Mouse (Mus musculus) liver, adult 2 months (tissue): ENCODE measurements at regions not wholly inside any gene's neighbourhood (a gene's known extent, or its start where the extent isn't known, plus 50 kb on each side); places are given as distances from the start of the nearest gene placed in this dataset.

Source experiments
- DNase-seq: peaks from one replicate; pipeline ENCODE4 v3.0.0-alpha.2; 2011; ENCODE audit warnings: low read depth, low spot score; ENCODE audit errors: extremely low read depth
- H3K27ac ChIP-seq: fragments of 200-500 bp; replicated peaks from 2 replicates; pipeline ENCODE4 v1.5.1; 2012; ENCODE audit warnings: low read depth, mild to moderate bottlenecking, control low read depth, inconsistent platforms, low read length; ENCODE audit not compliant: insufficient read depth
- H3K27me3 ChIP-seq: fragments of 200-500 bp; 2 replicates; pipeline ENCODE4 v1.6.1; 2012; ENCODE audit warnings: mild to moderate bottlenecking, moderate library complexity, low read length, inconsistent platforms; ENCODE audit not compliant: control insufficient read depth, insufficient read depth
- H3K36me3 ChIP-seq: fragments of 200-500 bp; 2 replicates; pipeline ENCODE4 v1.6.1; 2012; ENCODE audit warnings: low read length, inconsistent platforms; ENCODE audit not compliant: control insufficient read depth, insufficient read depth
- H3K4me1 ChIP-seq: fragments of 200-500 bp; 2 replicates; pipeline ENCODE4 v1.6.1; 2011; ENCODE audit warnings: low read length; ENCODE audit not compliant: control insufficient read depth, insufficient read depth
- H3K4me3 ChIP-seq: fragments of 200-500 bp; 2 replicates; pipeline ENCODE4 v1.5.1; 2011; ENCODE audit warnings: low read depth, mild to moderate bottlenecking, control low read depth, low read length, moderate library complexity; ENCODE audit not compliant: insufficient read depth
- H3K79me2 ChIP-seq: fragments of 200-500 bp; 2 replicates; pipeline ENCODE4 v1.6.1; 2012; ENCODE audit warnings: inconsistent platforms, mild to moderate bottlenecking, low read length, moderate library complexity; ENCODE audit not compliant: control insufficient read depth, insufficient read depth
- H3K9ac ChIP-seq: fragments of 200-500 bp; 2 replicates; pipeline ENCODE4 v1.6.1; 2012; ENCODE audit warnings: low read depth, mild to moderate bottlenecking, control low read depth, inconsistent platforms, low read length
- CTCF ChIP-seq: fragments of 200-500 bp; IDR thresholded peaks from 2 replicates; pipeline ENCODE4 v1.5.1; 2011; ENCODE audit warnings: low read depth, low read length, control low read depth
- POLR2A ChIP-seq: fragments of 200-500 bp; IDR thresholded peaks from 2 replicates; pipeline ENCODE4 v1.6.1; 2011; ENCODE audit warnings: low read length, control low read depth; ENCODE audit not compliant: insufficient read depth; ENCODE audit errors: extremely low read depth
- WGBS: fragments of 180-500 bp; shearing (Covaris S2); methylation state at CpG from one replicate; pipeline ENCODE4 v1.1.7; 2018; 5-methylcytosine and 5-hydroxymethylcytosine counted together

DNA sequence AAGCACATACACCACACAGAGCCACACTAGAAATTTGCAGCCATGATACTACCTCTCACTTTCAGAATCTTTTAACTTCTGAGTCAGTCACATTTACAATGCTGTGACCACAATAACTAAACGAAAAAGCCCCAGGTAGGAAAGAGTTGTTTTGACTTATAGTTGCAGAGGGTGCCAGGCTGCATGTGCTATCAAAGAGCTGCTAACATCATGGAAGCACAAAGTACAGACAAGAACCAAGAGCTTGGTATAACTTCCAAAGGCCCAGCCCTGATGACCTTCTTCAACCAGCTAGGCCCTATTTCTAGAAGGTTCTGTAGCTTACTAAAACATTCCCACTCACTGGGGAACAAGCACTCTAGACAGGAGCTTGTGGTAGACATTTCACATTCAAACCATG lies 314.1 kb upstream of the Plxna2 start:
- Histone ChIP-seq H3K4me1 (peaks cover 3% of the 10 kb centered on the region; the same call in 1 of the 2 replicates), H3K27ac (no peak overlapping the region), H3K4me3 (no peak overlapping the region), H3K27me3 (no peaks in the 10 kb centered on the region), H3K79me2 (no peaks in the 10 kb centered on the region), H3K9ac (no peak overlapping the region), H3K36me3 (no peaks in the 10 kb centered on the region)
- TF ChIP-seq CTCF = no peak
- no peak for TF ChIP-seq POLR2A
- whole genome bisulfite sequencing = 83% methylated on average over 1 of the region's 1 CpGs
- no peak for DNase-seq

DNA sequence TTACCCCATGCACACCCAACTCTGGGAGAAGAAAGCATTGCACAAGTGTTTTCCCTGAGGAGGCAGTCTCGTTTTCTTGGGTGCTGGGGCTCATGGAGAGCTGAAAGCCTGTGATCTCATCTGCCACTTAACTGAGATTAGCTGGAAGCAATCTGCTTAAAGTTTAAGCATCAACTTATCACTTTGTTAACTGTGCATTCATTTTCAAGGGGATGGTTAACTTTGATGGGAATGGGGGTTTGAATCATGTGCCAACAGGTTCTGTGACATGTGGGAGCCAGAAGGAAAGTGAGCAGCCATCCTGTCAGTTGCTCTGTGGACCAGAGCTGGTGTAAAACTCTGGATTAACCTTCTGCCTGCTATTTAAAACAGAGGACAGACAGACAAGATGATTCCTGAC lies 315.2 kb upstream of the Plxna2 start:
- TF ChIP-seq CTCF = no peak
- no peak for TF ChIP-seq POLR2A
- no peak overlapping the region for H3K27ac ChIP-seq
- 64% methylated on average over 1 of the region's 1 CpGs for WGBS
- no peak for DNase-seq
- no peak overlapping the region for H3K4me3 ChIP-seq
- H3K9ac ChIP-seq = no peak overlapping the region
- no peaks in the 10 kb centered on the region for H3K36me3 ChIP-seq
- no peaks in the 10 kb centered on the region for H3K27me3 ChIP-seq
- no peaks in the 10 kb centered on the region for H3K79me2 ChIP-seq
- no peaks in the 10 kb centered on the region for H3K4me1 ChIP-seq

DNA sequence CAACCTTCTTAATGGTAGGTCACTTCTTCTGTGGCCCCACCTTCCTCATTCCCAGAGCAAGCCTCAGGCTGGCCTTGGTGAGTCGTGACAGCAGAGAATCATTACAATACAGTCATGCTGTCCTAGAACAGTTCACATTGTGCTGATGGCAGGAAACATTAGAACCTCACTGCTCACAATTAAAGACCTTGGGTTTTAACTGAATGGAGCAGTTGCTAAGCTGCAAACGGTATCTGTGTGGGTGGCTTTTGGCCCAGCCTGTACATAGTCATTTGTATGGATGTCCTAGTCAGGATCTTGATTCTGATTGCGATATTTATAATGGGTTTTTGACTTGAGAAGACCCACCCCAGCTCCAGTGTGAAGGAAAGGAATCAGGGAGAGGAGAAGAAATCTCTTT lies 336.1 kb upstream of the Plxna2 start:
- no peaks in the 10 kb centered on the region for H3K79me2 ChIP-seq
- TF ChIP-seq POLR2A (no peak), CTCF (no peak)
- no peaks in the 10 kb centered on the region for H3K36me3 ChIP-seq
- H3K9ac ChIP-seq = no peak overlapping the region
- WGBS = 67% methylated on average over 3 of the region's 3 CpGs
- no peak for DNase-seq
- no peaks in the 10 kb centered on the region for H3K4me1 ChIP-seq
- H3K27ac ChIP-seq = no peak overlapping the region
- no peaks in the 10 kb centered on the region for H3K27me3 ChIP-seq
- H3K4me3 ChIP-seq = no peak overlapping the region

DNA sequence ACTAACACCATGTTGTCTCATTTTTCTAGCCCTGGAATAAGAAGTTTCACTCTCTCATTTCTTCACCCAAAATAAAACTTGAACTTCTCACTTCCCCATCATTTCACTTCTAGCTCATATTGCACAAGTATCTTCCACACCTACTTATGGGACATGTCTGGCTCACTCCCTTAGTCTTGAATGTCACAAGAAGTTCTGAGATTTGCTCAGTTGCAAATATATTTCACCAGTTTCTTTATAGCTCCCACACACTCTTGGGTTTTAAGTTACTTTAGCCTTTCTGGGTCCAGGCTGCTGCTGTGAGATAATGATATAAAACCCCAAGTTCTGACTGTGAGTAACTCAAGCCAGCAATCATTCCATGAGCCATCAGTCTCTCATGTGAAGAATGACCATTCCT lies 350.0 kb upstream of the Plxna2 start:
- no peak for DNase-seq
- no peak overlapping the region for H3K9ac ChIP-seq
- no peak overlapping the region for H3K27ac ChIP-seq
- TF ChIP-seq POLR2A (no peak), CTCF (no peak)
- no peaks in the 10 kb centered on the region for H3K79me2 ChIP-seq
- no peaks in the 10 kb centered on the region for H3K4me1 ChIP-seq
- no peaks in the 10 kb centered on the region for H3K36me3 ChIP-seq
- H3K27me3 ChIP-seq = no peaks in the 10 kb centered on the region
- H3K4me3 ChIP-seq = no peak overlapping the region

DNA sequence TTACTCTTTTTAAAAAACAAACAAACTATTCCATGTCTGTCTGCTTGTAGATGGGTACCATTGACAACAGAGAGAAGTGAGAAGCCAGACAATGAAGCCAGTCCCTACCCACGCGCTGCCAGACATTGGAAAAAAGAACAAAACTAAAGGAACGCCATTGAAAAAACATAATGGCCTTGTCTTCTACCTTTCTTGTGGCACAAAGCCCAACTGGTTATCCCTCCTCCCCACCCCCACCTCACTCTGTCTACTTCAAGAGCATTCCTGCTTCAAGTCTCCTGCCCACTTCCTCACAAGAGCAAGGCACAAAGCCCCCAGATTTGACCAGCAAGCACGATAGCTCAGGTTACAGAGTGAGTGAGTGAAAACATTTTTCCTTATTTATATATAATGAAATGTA lies 355.6 kb upstream of the Plxna2 start:
- no peaks in the 10 kb centered on the region for H3K79me2 ChIP-seq
- H3K27ac ChIP-seq = no peak overlapping the region
- no peak overlapping the region for H3K9ac ChIP-seq
- H3K4me1 ChIP-seq = no peaks in the 10 kb centered on the region
- DNase-seq = no peak
- H3K27me3 ChIP-seq = no peaks in the 10 kb centered on the region
- whole genome bisulfite sequencing = 88% methylated on average over 4 of the region's 4 CpGs
- no peaks in the 10 kb centered on the region for H3K36me3 ChIP-seq
- TF ChIP-seq POLR2A = no peak
- no peak for TF ChIP-seq CTCF
- H3K4me3 ChIP-seq = no peak overlapping the region

DNA sequence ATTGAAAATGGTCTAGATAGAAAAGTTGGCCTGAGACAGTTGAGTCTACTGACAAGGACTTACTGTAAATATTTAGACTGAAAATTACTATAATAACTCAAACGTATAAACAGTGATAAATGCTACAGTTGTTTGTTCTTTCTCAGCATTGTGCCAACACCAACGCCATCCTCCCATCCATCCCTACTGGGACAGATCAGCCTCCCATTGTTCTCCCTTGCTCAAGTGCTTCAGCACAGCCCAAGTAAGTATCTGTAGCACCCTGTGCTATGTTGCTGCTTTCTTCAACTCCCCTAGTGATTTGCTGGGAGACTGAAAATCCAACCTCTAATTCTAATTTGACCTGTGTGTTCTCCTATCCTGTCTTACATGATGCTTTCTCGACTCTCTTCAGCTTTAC lies 358.1 kb upstream of the Plxna2 start:
- WGBS = 78% methylated on average over 3 of the region's 3 CpGs

More for the DNA sequence above, 358.1 kb upstream of the Plxna2 start:
- TF ChIP-seq POLR2A (no peak), CTCF (no peak)
- no peaks in the 10 kb centered on the region for H3K27me3 ChIP-seq
- no peak for DNase-seq
- H3K4me3 ChIP-seq = no peak overlapping the region
- no peaks in the 10 kb centered on the region for H3K36me3 ChIP-seq
- H3K27ac ChIP-seq = no peak overlapping the region
- no peaks in the 10 kb centered on the region for H3K4me1 ChIP-seq
- no peaks in the 10 kb centered on the region for H3K79me2 ChIP-seq
- no peak overlapping the region for H3K9ac ChIP-seq
